Mouse (Mus musculus): Measurements from ENCODE around the gene Stra6.

Stra6 gene

GRCm38 (mm10) chr9:58049186-58049585 is 14.4 kb upstream of the Stra6 start:
- in situ Hi-C loops (cut with MboI; ENCODE audit: low sequenced_read_pairs) = no loop called here

GRCm38 (mm10) chr9:58049861-58050260 is 13.7 kb upstream of the Stra6 start:
- in situ Hi-C loops (cut with MboI; ENCODE audit: low sequenced_read_pairs) = loop anchor here (5.0 kb wide), 1 partner anchor 152 kb away; the partner anchor contains the start of genes Islr and Islr2

- in situ Hi-C loops (cut with MboI; ENCODE audit: low sequenced_read_pairs) = loop anchor here (5.0 kb wide), 1 partner anchor 150 kb away; the partner anchor contains the start of genes Islr and Islr2
Observed at GRCm38 (mm10) chr9:58051937-58052336, 11.7 kb upstream of the Stra6 start.

GRCm38 (mm10) chr9:58053102-58053501 is 10.5 kb upstream of the Stra6 start:
- in situ Hi-C loops (cut with MboI; ENCODE audit: low sequenced_read_pairs) = loop anchor here (5.0 kb wide), 1 partner anchor 149 kb away; the partner anchor contains the start of genes Islr and Islr2

GRCm38 (mm10) chr9:58053544-58053943 is 10.0 kb upstream of the Stra6 start:
- in situ Hi-C loops (cut with MboI; ENCODE audit: low sequenced_read_pairs) = loop anchor here (5.0 kb wide), 1 partner anchor 149 kb away; the partner anchor contains the start of genes Islr and Islr2

- in situ Hi-C loops (cut with MboI; ENCODE audit: low sequenced_read_pairs) = loop anchor here (5.0 kb wide), 1 partner anchor 148 kb away; the partner anchor contains the start of genes Islr and Islr2
Observed at GRCm38 (mm10) chr9:58054032-58054431, 9.6 kb upstream of the Stra6 start.

- in situ Hi-C loops (cut with MboI; ENCODE audit: low sequenced_read_pairs) = no loop called here
Observed at GRCm38 (mm10) chr9:58055666-58056065, 7.9 kb upstream of the Stra6 start.

- in situ Hi-C loops (cut with MboI; ENCODE audit: low sequenced_read_pairs) = no loop called here
Observed at GRCm38 (mm10) chr9:58059920-58060319, 3.7 kb upstream of the Stra6 start.

GRCm38 (mm10) chr9:58060677-58061667 is 2.6 kb upstream of the Stra6 start:
- in situ Hi-C loops (cut with MboI; ENCODE audit: low sequenced_read_pairs) = no loop called here

GRCm38 (mm10) chr9:58065532-58065931 is 1.9 kb downstream of the Stra6 start:
- in situ Hi-C loops (cut with MboI; ENCODE audit: low sequenced_read_pairs) = no loop called here

GRCm38 (mm10) chr9:58065977-58066730 is 2.6 kb downstream of the Stra6 start:
- in situ Hi-C loops (cut with MboI; ENCODE audit: low sequenced_read_pairs) = no loop called here

- in situ Hi-C loops (cut with MboI; ENCODE audit: low sequenced_read_pairs) = no loop called here
Observed at GRCm38 (mm10) chr9:58066731-58067095, 3.1 kb downstream of the Stra6 start.

GRCm38 (mm10) chr9:58067546-58067945 is 4.0 kb downstream of the Stra6 start:
- in situ Hi-C loops (cut with MboI; ENCODE audit: low sequenced_read_pairs) = no loop called here

- in situ Hi-C loops (cut with MboI; ENCODE audit: low sequenced_read_pairs) = no loop called here
Observed at GRCm38 (mm10) chr9:58074561-58074960, 11.0 kb downstream of the Stra6 start.

GRCm38 (mm10) chr9:58084586-58084985 is 21.0 kb downstream of the Stra6 start:
- in situ Hi-C loops (cut with MboI; ENCODE audit: low sequenced_read_pairs) = no loop called here

- in situ Hi-C loops (cut with MboI; ENCODE audit: low sequenced_read_pairs) = no loop called here
Observed at GRCm38 (mm10) chr9:58085074-58085473, 21.5 kb downstream of the Stra6 start.

GRCm38 (mm10) chr9:58086203-58086602 is 22.6 kb downstream of the Stra6 start:
- in situ Hi-C loops (cut with MboI; ENCODE audit: low sequenced_read_pairs) = no loop called here

- in situ Hi-C loops (cut with MboI; ENCODE audit: low sequenced_read_pairs) = no loop called here
Observed at GRCm38 (mm10) chr9:58086861-58087260, 23.3 kb downstream of the Stra6 start.

GRCm38 (mm10) chr9:58087277-58087998 is 23.9 kb downstream of the Stra6 start:
- in situ Hi-C loops (cut with MboI; ENCODE audit: low sequenced_read_pairs) = no loop called here

- in situ Hi-C loops (cut with MboI; ENCODE audit: low sequenced_read_pairs) = no loop called here
Observed at GRCm38 (mm10) chr9:58091623-58092425, 28.2 kb downstream of the Stra6 start.

All from CH12F3 (cell line).